Mouse (Mus musculus) fat pad, adult 2 months (tissue): ENCODE measurements around the gene Ikbkg.
"Not testable (repeated sequence)": the region's sequence is repeated elsewhere in the genome, so short reads cannot be mapped to it uniquely, and the experiment has no call there.

Experiments
- DNase-seq: peaks from one replicate; pipeline ENCODE4 v3.0.0-alpha.2; 2011; ENCODE audit warnings: low read depth, low spot score; ENCODE audit errors: extremely low read depth

Ikbkg gene

DNA sequence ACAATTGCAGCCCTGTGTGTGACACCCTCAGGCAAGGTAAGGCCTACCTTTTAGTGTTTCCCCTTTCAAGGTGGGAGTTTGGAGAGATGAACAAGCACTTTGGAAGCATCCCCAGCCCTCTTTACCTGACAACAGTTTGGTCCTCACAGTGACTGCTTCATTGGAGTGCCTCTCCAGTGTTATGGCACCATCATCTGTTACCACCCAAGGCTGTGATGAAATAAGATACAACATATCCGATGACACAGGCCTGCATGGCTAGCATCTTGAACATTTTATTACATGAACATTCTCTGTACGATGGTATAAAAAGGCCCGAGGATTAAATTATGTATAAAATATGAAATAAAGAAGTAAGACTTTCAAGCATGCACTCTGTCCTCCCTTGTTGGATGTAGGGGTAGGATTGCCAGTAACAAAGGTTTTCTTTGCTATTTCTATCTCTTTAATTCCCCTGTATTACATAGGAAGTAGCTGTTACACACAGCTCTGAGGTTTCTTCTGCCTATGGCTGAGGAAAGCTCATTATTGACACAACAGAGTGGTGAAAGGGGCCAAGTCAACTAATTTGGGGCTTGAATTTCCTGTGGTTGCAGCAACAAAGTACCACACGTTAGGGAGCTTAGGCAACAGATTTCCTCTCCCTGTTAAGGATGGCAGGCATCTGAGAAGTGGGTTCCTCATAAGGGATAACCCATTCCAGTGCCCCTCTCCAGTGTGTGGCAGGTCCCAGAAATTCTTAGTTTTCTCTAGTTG, 58.2 kb downstream of the Ikbkg start:
- DNase-seq = no peak

DNA sequence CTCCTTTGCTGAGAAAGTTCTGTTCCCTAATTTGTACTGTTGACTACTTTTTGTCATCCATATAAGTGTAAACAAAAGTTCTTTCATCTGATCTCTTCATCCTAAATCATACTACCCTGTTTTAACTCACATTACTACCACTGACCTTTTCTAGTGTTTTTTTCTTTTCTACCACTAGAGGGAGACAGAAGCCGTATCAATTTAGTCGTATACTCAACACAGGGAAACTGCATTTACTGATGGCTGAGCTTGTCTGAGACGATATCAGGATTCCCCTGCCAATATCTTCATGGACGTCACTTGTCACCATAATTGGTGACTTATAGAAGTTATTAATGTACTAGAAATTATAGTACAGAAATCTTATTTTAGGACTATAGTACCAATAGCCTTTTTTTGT, 59.7 kb downstream of the Ikbkg start:
- no peak for DNase-seq

DNA sequence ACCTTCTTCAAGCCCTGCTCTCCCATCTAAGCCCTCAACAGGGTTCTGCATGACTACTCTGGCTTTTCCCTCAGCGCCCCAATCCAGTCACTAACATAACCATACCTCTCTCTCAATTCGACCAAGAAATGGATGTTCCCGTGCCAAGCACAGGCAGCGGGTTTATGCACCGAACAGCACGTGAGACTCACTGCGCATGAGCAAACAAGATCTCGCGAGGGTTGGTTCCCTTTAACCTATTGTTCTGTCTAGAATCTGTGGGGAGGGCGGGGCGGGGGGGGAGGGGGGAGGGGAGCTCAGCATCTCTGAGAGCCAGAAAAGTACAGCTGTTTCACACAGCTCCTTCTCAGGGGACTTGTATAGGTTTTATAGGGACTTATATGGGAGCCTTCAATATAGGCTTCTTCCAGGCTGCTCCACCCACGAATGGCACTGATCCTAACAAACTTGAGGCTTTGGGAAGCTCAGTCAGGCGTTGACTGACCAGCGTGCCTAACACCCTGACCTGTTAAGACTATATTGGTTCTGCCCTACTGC, 88.3 kb downstream of the Ikbkg start, which contains the start of gene Gm6880:
Gene Gm6880, minus strand, starts transcription at position 51 of the 537 bp plus-strand sequence.
- DNase-seq = not testable (repeated sequence)

DNA sequence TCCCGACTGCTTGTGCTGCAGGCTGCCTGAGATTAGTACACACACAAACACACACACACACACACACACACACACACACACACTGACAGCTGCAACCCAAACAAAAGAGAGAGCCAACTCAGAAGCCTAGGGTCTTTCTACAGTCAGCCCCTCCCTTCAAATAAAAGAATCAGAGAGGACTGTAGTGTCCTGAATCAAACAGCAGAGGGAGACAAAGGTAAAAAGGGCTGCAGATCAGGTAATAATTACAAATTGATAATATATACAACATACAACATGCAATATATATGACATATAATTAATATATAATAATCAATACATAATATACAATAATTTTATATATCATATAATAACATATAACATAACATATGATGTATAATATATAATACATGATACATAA, 104.0 kb downstream of the Ikbkg start:
- no peak for DNase-seq
